Mouse (Mus musculus) embryonic fibroblast, embryonic 13.5 days (primary cell): ENCODE measurements around the gene Ppfibp1.

Source experiments
- CTCF ChIP-seq: IDR thresholded peaks from 2 replicates; pipeline ENCODE4 v1.5.1; 2011; ENCODE audit warnings: mild to moderate bottlenecking, control low read depth, low read length, moderate library complexity, borderline replicate concordance; ENCODE audit not compliant: insufficient read depth
- POLR2A ChIP-seq: IDR thresholded peaks from 2 replicates; pipeline ENCODE4 v1.6.1; 2011; ENCODE audit warnings: low read depth, mild to moderate bottlenecking, control low read depth, low read length, moderate library complexity

- TF ChIP-seq POLR2A (no peak), CTCF (no peak)
Observed at GRCm38 (mm10) chr6:146979115-146979744, 90.9 kb downstream of the Ppfibp1 start.
